Mouse (Mus musculus): ENCODE results near the gene Mr1. TPM values are rescaled to one million over a fixed set of nuclear protein-coding genes. Genes with fewer than 3 reads are reported as not detected.
"Not testable (repeated sequence)": the region's sequence is repeated elsewhere in the genome, so short reads cannot be mapped to it uniquely, and the experiment has no call there.

The Mr1 gene
- 10 to 100 TPM in 7 of 26 experiments, 1 to 10 TPM in 16, under 1 TPM in 3; 0.58 to 18.6 (median 4.8) TPM for total RNA-seq (2018; cell fraction: chromatin; rRNA removed)
- 10 to 100 TPM; 15.6 to 30.1 (median 23.0) TPM for total RNA-seq (2018; cell fraction: cytosol; rRNA removed)
- total RNA-seq (2018; cell fraction: nucleus; rRNA removed): 10 to 100 TPM in 19 of 26 experiments, 1 to 10 TPM in 7; 2.9 to 43.4 (median 14.7) TPM
- 15.5 to 37.2 TPM (median 30.0 TPM) in 3 replicates for polyA plus RNA-seq (2018)

DNA sequence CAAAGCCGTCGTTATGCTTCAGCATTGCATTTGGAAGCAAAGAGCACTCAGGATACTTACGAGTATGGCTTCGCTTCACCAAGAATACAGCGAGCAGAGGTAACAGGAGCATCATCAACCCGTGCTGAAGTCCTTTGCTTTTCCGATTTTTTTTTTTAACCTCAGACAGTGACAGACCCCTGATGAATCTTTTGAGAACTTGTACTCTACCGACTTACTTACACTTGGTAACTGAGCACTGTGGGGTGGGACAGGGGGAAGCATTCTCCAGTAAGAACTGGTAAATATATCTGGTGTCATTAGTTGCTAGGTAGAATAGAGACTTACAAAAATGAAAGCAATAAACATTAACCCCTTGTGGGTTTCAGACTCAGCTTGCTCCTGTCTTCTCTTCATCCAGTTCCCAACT lies at the start of gene Mr1:
Mr1 (minus strand) TSS at position 243 of the 409 bp plus-strand sequence.
- WGBS (ENCODE audit: missing documents): 2% methylated on average over 8 of the region's 8 CpGs
- peak within 1 kb of the TSS; percentile 61 for H3K27ac ChIP-seq

DNA sequence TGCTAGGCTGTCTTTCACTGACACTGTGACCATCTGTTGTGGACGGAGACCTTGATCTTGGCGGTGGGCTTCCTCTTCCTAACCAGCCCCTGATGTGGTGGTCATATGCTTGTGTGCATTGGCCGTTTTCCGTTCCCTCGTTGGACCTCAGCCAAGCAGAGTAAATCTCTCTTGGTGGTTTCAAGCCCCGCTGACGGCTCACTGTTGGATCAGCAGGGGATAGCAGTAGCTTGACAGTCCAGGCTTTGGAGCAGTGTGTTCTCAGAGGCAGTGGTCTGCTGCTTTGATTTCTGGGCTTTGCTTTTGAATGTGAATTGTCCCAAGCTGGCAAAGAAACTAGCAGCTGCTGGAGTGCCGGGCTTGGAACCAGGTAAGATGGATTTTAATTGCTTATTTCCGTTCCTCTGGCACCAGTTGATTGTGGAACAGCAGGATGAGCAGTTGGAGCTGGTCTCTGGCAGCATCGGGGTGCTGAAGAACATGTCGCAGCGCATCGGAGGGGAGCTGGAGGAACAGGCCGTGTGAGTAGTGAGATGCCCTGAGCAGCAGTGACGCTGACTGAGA lies 46.3 kb upstream of the Mr1 start:
- no peaks in the 10 kb centered on the region for H3K79me2 ChIP-seq (ENCODE audit: inconsistent target)
- H3K27ac ChIP-seq: no peak overlapping the region
- no peak overlapping the region for H3K4me3 ChIP-seq (ENCODE audit: inconsistent target)
- WGBS (ENCODE audit: missing documents): 69% methylated on average over 15 of the region's 15 CpGs
- H3K36me3 ChIP-seq (ENCODE audit: inconsistent target): peaks cover 58% of the 10 kb centered on the region

More for the DNA sequence above, at the start of gene Mr1:
- peak within 1 kb of the TSS; percentile 56 for H3K4me3 ChIP-seq (ENCODE audit: inconsistent target)
- H3K79me2 ChIP-seq (ENCODE audit: inconsistent target): no peaks in the 10 kb centered on the region; the same call in 1 of the 2 replicates
- no peaks in the 10 kb centered on the region for H3K36me3 ChIP-seq (ENCODE audit: inconsistent target)

DNA sequence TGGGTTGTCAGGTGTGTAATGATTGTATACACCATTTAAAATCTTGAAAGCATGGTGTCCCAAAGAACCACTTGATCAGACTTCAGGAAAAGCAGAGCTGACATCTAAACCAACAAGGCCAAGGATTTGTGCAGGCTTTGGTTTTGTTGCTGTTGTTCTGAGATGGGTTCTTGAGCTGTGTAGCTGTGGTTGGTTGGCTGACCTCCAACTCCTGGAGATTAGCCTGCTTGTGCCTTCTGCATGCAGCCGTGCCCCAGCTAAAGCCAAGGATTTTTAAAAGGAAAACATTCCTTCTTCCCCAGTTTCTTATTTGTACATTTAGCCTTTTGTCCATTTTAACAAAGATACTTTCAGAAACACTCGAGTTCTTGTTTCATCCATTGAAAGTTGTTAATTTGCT lies 45.1 kb upstream of the Mr1 start:
- Histone ChIP-seq H3K4me3 (ENCODE audit: inconsistent target) (no peak overlapping the region), H3K27ac (no peak overlapping the region), H3K36me3 (ENCODE audit: inconsistent target) (peaks cover 65% of the 10 kb centered on the region), H3K79me2 (ENCODE audit: inconsistent target) (no peaks in the 10 kb centered on the region)
- WGBS (ENCODE audit: missing documents): 92% methylated on average over 2 of the region's 2 CpGs

DNA sequence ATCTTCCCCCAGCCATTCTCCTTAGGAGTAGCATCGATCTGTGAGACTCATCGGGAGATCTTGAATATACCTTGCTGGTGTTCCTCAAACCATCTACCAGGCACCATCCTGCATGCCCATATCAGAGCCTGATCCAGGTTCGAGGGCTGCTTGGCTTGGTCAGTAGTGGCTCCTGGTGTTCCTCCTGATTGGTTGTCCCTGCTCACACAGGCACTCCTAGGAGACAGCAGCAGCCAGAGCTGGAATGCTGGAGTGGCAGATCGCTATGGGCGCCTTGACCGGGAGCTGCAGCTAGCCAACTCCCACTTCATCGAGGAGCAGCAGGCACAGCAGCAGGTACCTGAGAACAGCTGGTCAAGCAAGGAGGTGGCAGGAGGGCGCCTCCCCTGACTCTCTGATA lies 44.6 kb upstream of the Mr1 start:
- Histone ChIP-seq H3K36me3 (ENCODE audit: inconsistent target) (peaks cover 65% of the 10 kb centered on the region), H3K79me2 (ENCODE audit: inconsistent target) (no peaks in the 10 kb centered on the region), H3K27ac (no peak overlapping the region), H3K4me3 (ENCODE audit: inconsistent target) (no peak overlapping the region)
- WGBS (ENCODE audit: missing documents): 91% methylated on average over 8 of the region's 8 CpGs

DNA sequence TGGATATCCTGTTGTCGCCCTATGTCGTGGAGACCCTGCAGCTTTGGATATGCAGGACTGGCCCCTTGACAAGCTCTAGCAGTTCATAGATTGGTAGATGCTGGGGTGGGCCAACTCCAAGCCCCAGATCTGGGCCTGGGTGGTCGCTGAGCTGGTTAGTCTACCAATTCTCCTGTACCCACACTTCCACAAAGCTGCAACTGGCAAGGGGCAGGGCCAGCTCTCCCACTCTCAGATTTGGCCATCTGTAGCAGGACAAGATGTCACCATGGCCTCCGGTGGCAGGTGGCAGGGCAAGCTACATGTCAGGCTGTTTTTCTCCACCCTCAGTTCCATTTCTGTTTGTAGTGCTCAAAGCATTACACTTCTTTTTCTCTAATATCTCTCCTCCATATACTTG lies 42.0 kb upstream of the Mr1 start:
- H3K27ac ChIP-seq: no peak overlapping the region
- no peaks in the 10 kb centered on the region for H3K79me2 ChIP-seq (ENCODE audit: inconsistent target)
- no peak overlapping the region for H3K4me3 ChIP-seq (ENCODE audit: inconsistent target)
- 97% methylated on average over 4 of the region's 4 CpGs for WGBS (ENCODE audit: missing documents)
- peaks cover 54% of the 10 kb centered on the region for H3K36me3 ChIP-seq (ENCODE audit: inconsistent target)

DNA sequence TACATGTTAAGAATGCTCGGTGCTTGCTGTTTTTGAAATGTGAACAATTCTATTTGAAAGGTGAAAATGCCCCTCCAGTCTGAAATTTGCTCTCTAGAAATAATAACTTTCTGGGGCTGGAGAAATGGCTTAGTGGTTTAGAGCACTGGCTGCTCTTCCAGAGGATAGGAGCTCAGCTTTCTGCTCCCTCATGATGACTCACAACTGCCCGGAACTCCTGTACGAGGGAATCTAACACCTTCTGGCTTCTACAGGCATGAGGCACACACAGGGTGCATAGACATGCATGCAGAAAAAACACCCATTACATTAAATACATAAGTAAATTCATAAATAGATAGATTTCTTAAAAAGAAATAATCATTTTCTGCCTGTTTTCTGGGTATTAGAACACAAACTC lies 37.6 kb upstream of the Mr1 start:
- H3K36me3 ChIP-seq (ENCODE audit: inconsistent target): peaks cover 20% of the 10 kb centered on the region
- 94% methylated on average over 3 of the region's 3 CpGs for WGBS (ENCODE audit: missing documents)
- no peak overlapping the region for H3K4me3 ChIP-seq (ENCODE audit: inconsistent target)
- H3K79me2 ChIP-seq (ENCODE audit: inconsistent target): no peaks in the 10 kb centered on the region
- no peak overlapping the region for H3K27ac ChIP-seq

DNA sequence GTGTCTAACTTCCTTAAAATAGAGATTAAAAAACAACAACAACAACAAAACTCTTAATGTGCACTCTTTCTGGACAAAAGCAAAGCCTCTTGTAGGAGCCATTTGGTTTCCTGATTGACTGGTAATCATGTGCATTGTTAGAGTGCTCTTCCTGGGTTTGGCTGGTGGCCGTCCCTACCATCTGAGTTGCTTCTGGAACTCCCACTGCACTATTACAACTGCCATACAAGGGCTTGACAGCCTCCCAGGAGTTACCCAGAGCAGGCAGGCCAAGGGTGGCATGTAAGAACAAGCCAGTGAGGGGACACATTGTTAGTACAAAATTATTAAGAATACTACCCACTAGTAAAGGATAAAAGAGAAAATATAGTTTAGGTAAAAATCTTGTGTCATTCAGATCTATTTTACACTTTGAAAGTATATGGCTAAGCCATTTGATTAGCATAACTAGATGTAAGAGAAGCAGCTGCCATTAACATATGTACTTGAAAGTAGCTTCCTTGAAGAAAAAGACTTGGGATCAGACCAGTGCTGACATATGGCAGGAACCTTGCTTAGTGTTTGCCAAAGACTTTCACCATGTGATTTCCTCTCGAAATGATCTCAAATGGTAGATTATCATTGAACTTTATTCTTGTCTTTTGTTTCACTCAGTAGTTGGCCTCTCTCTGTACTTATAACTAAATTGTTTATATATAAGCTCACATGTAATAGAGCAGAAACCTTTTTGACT lies 31.7 kb upstream of the Mr1 start:
- H3K79me2 ChIP-seq (ENCODE audit: inconsistent target): no peaks in the 10 kb centered on the region; the same call in 1 of the 2 replicates
- no peak overlapping the region for H3K4me3 ChIP-seq (ENCODE audit: inconsistent target)
- no peak overlapping the region for H3K27ac ChIP-seq
- H3K36me3 ChIP-seq (ENCODE audit: inconsistent target): no peaks in the 10 kb centered on the region
- 90% methylated on average over 2 of the region's 2 CpGs for WGBS (ENCODE audit: missing documents)

DNA sequence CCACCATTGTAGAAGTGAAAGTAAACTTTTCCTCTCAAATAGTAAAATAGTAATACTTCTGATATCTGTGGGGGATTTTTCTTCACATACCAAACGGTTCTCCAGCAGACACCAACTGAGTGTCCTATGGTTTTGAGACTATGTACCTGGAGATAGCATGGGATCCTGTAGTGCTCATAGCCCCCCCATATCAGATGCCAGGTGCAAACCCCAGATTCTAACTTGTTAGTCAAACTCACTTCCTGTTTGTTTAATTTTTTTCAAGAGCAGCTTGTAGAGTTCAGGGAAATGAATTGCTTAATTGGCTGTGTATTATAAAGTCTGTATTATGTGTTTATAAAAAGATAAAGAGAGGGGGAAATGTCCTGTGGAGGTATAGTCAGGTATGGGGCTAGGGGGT lies 27.8 kb upstream of the Mr1 start:
- no peak overlapping the region for H3K4me3 ChIP-seq (ENCODE audit: inconsistent target)
- 20% methylated on average over 1 of the region's 1 CpGs for WGBS (ENCODE audit: missing documents)
- no peak overlapping the region for H3K27ac ChIP-seq
- peaks cover 39% of the 10 kb centered on the region; the same call in 1 of the 2 replicates for H3K79me2 ChIP-seq (ENCODE audit: inconsistent target)
- no peaks in the 10 kb centered on the region for H3K36me3 ChIP-seq (ENCODE audit: inconsistent target)

DNA sequence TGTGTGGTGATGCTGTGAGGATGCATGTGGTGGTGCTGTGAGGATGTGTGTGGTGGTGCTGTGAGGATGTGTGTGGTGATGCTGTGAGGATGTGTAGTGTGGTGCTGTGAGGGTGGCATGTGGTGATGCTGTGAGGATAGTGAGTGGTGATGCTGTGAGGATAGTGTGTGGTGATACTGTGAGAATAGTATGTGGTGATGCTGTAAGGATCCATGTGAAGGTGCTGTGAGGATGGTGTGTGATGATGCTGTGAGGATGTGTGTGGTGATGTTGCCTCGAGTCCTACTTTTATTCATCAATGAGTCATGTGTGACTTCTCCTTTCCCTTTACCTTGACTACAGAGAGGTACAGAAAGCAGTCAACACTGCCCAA lies 27.0 kb upstream of the Mr1 start:
- peaks cover 47% of the 10 kb centered on the region; the same call in 1 of the 2 replicates for H3K79me2 ChIP-seq (ENCODE audit: inconsistent target)
- H3K4me3 ChIP-seq (ENCODE audit: inconsistent target); H3K36me3 ChIP-seq (ENCODE audit: inconsistent target); H3K27ac ChIP-seq: not testable (repeated sequence)
- 82% methylated on average over 1 of the region's 1 CpGs for WGBS (ENCODE audit: missing documents)

DNA sequence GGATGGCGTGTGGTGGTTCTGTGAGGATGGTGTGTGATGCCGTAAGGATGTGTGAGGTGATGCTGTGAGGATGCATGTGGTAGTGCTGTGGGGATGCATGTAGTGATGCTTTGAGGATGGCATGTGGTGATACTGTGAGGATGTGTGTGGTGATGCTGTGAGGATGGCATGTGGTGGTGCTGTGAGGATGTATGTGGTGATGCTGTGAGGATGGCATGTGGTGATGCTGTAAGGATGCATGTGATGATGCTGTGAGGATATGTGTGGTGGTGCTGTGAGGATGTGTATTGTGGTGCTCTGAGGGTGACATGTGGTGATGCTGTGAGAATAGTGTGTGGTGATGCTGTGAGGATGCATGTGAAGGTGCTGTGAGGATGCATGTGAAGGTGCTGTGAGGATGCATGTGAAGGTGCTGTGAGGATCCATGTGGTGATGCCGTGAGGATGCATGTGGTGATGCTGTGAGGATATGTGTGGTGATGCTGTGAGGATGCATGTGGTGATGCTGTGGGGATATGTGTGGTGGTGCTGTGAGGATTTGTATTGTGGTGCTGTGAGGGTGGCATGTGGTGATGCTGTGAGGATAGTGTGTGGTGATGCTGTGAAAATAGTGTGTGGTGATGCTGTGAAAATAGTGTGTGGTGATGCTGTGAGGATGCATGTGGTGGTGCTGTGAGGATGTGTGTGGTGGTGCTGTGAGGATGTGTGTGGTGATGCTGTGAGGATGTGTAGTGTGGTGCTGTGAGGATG lies 26.5 kb upstream of the Mr1 start:
- Histone ChIP-seq H3K79me2 (ENCODE audit: inconsistent target) (peaks cover 53% of the 10 kb centered on the region; the same call in 1 of the 2 replicates), H3K36me3 (ENCODE audit: inconsistent target) (no peaks in the 10 kb centered on the region), H3K4me3 (ENCODE audit: inconsistent target) (no peak overlapping the region), H3K27ac (no peak overlapping the region)
- 98% methylated on average over 3 of the region's 3 CpGs for WGBS (ENCODE audit: missing documents)

DNA sequence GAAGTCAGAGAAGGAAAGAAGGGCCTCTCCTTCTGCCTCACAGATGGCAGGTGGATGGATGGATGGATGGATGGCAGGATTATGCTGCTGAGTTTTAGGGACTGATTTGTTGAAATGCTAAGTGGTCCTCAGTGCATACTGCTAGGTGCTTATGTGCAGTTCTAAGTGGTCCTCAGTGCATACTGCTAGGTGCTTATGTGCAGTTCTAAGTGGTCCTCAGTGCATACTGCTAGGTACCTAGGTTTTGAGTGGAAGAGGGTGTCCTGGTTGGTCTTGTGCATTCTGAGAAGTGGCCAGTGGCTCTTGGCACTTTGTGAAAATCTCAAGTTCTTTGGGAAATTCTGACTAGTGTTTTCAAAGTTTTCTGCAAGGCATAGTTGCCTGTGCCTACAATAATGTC lies 23.3 kb upstream of the Mr1 start:
- H3K27ac ChIP-seq: no peak overlapping the region
- peaks cover 80% of the 10 kb centered on the region; the same call in 1 of the 2 replicates for H3K79me2 ChIP-seq (ENCODE audit: inconsistent target)
- no peaks in the 10 kb centered on the region for H3K36me3 ChIP-seq (ENCODE audit: inconsistent target)
- H3K4me3 ChIP-seq (ENCODE audit: inconsistent target): no peak overlapping the region

DNA sequence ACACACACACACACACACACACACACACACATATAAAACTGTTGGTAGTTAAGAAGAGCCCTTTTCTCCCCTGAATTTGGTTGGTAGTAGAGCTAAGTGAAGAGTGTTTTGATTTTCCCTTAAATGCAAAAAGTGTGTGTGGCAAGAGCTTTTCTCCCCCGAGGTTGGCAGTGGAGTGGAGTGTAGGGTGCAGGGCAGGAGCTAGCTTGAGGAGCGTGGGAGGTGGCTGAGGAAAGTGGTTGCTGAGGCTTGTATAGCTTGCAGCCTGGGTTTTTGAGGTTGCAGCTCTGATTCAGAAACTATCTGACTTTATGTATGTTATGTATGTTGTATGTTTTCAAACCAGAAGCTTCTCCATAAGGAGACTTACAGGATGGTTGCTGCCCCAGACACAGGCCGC lies 20.8 kb upstream of the Mr1 start:
- 74% methylated on average over 3 of the region's 3 CpGs for WGBS (ENCODE audit: missing documents)
- H3K4me3 ChIP-seq (ENCODE audit: inconsistent target): no peak overlapping the region

DNA sequence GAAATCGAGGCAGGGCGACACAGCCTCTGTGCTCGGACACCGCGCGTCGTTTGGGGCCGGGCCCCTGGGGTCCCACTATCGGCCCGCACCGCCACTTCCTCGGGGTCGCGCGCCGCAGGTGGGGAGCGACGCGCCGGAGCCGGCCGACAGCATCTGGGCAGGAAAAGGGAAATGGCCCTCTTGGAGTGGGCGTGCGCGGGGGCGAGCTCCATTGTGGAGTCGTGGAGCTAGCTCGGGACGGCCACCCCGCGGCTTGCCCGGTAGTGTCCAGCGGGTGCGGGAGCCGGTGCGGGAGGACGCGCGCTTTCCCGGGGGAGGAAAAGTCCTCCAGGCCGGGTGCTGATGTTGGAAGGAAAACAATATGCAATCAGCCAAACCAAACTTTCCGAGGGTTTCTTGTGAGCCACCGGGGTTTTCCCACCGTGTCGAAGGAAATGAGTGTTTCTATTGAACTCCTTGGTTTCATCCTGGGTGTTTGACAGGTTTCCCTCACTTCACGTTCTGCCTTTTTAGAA lies 12.4 kb upstream of the Mr1 start:
- WGBS (ENCODE audit: missing documents): under 1% methylated on average over 46 of the region's 46 CpGs
- H3K36me3 ChIP-seq (ENCODE audit: inconsistent target): no peaks in the 10 kb centered on the region
- no peak overlapping the region for H3K27ac ChIP-seq
- peaks cover 46% of the 10 kb centered on the region for H3K79me2 ChIP-seq (ENCODE audit: inconsistent target)
- H3K4me3 ChIP-seq (ENCODE audit: inconsistent target): peak overlapping the region; percentile 32

More for the DNA sequence above, 20.8 kb upstream of the Mr1 start:
- Histone ChIP-seq H3K79me2 (ENCODE audit: inconsistent target) (peaks cover 96% of the 10 kb centered on the region; the same call in 1 of the 2 replicates), H3K27ac (no peak overlapping the region), H3K36me3 (ENCODE audit: inconsistent target) (no peaks in the 10 kb centered on the region)

DNA sequence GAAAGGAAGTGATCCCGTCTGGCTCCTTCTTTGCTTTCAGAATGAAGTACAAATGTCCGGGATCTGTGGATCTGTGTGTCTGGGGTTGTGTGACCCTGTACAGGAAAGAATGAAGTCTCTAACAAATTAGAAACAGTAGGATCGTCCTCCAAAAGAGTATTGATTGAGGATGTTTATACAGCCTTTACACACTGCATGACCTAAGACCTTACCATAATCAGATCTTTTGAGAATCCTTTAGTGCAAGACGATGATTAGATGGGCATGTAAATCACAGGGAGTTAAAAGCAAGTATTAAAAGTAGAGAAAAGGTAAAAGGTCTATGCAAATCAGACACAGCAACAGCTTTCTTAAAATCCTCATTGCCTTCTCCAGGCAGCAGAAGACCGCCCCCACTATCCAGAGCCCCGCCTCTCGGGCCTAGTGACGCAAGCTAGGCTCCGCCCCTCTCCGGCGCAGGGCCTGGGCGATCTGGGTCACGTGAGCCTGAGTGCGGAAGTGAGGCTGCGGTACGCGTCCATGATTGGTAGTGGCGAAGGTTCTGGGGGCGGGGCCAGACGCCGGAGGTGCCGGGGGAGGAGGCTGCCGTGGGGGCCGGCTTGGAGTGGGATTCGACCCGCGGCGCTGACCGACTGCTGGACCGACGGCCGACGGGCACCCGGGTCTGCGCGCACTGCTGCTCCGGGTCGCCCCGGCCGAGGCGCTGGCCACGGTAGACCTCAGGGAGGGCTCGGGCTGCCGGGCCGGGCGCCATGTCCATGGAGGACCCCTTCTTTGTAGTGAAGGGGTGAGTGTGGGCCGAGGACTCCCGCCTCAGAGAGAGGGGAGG lies 11.7 kb upstream of the Mr1 start, which contains the start of gene Stx6:
Stx6 (plus strand) TSS at position 575 of the 829 bp plus-strand sequence.
- Histone ChIP-seq H3K79me2 (ENCODE audit: inconsistent target) (peaks cover 39% of the 10 kb centered on the region), H3K27ac (no peak within 1 kb of the TSS), H3K36me3 (ENCODE audit: inconsistent target) (no peaks in the 10 kb centered on the region), H3K4me3 (ENCODE audit: inconsistent target) (peak within 1 kb of the TSS; percentile 32)
- 4% methylated on average over 46 of the region's 48 CpGs for WGBS (ENCODE audit: missing documents)

All from macrophage (primary cell).